Comparison of ENCODE assay signal across 11 mouse cellular contexts in the genomic region with DNA sequence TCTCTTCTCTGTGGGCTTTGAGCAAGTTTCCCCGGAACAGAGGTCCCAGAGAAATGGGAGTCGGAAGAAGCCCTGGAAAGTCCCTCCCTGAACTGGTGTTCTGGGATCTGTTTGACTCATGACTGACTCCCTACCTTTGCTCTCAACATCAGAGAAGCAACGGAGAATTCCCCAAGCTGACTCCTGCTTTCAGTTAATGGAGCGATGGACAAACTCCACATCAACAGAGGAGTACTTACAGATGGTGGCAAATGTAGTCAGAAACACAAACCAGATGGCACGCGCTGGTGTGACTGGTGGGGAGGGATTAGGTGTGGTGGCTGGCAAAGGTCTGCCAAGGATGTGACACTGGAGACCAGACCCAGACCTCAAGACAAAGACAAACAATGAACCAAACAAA. TPM values are rescaled to one million over a fixed set of nuclear protein-coding genes. Genes with fewer than 3 reads are reported as not detected.
DNase-seq lines count a peak whose midpoint lies in the region; ATAC-seq and TF ChIP-seq lines count a peak whose summit lies in the region.
"Had no signal": no experiment of that assay in that cellular context is flagged by ENCODE, and none has a peak within 500 bp of the region (broad histone marks: within the 10 kb centered on the region; RNA-seq: fewer than 3 reads in every experiment).

No protein-coding gene starts in this region.

- peaks cover 7% of the 10 kb centered on the region for H3K4me1 ChIP-seq in kidney, embryonic 15.5 days
- 0 out of 2 replicates have a peak, but pooled peaks cover 3% of the 10 kb centered on the region for H3K4me1 ChIP-seq in embryonic facial prominence, embryonic 12.5 days
- no peaks in the 10 kb centered on the region for H3K4me1 ChIP-seq in hindbrain, postnatal 0 days (ENCODE audit: insufficient read depth, low read length)
- no peaks in the 10 kb centered on the region for H3K4me1 ChIP-seq in midbrain, postnatal 0 days (ENCODE audit: insufficient read depth, low read length)

- ATAC-seq in kidney, embryonic 15.5 days (replicated peaks; ENCODE audit: low FRiP score), result no peak
- no peak for ATAC-seq in embryonic facial prominence, embryonic 12.5 days (ENCODE audit: insufficient number of reproducible peaks, insufficient read depth, low FRiP score, low TSS enrichment)
- no peak for ATAC-seq in hindbrain, postnatal 0 days
- no peak for ATAC-seq in midbrain, postnatal 0 days (ENCODE audit: low FRiP score)

- WGBS in kidney, embryonic 15.5 days, result 56% methylated on average over 6 of the region's 6 CpGs
- 44% methylated on average over 6 of the region's 6 CpGs for WGBS in embryonic facial prominence, embryonic 12.5 days
- WGBS in hindbrain, postnatal 0 days, result 64% methylated on average over 6 of the region's 6 CpGs
- WGBS in midbrain, postnatal 0 days, result 74% methylated on average over 6 of the region's 6 CpGs

- no peaks in the 10 kb centered on the region for H3K9me3 ChIP-seq in kidney, embryonic 15.5 days (replicated peaks)
- H3K9me3 ChIP-seq in embryonic facial prominence, embryonic 12.5 days, result no peaks in the 10 kb centered on the region
- no peaks in the 10 kb centered on the region for H3K9me3 ChIP-seq in hindbrain, postnatal 0 days (ENCODE audit: low read length)
- no peaks in the 10 kb centered on the region for H3K9me3 ChIP-seq in midbrain, postnatal 0 days (ENCODE audit: low read length)

- no peak overlapping the region for H3K9ac ChIP-seq in kidney, embryonic 15.5 days
- 0 out of 2 replicates have a peak overlapping the region, but pooled peaks have one; percentile 3 for H3K9ac ChIP-seq in embryonic facial prominence, embryonic 12.5 days
- no peak overlapping the region for H3K9ac ChIP-seq in hindbrain, postnatal 0 days (replicated peaks; ENCODE audit: low read length)
- H3K9ac ChIP-seq in midbrain, postnatal 0 days (replicated peaks; ENCODE audit: low read length, poor library complexity, severe bottlenecking), result no peak overlapping the region

- DNase-seq in kidney, postnatal 25 days, result no peak
- no peak for DNase-seq in hindbrain, postnatal 0 days (ENCODE audit: low spot score)
- no peak for DNase-seq in midbrain, postnatal 0 days (ENCODE audit: low spot score)
- DNase-seq in cerebellum, adult 9-11 months, result no peak
- no peak for DNase-seq in c-Kit-positive CD71-positive TER-119-positive erythroid progenitor cells, embryonic 14.5 days (ENCODE audit: low spot score)
- DNase-seq in ovary, adult 18-20 months (ENCODE audit: low spot score), result no peak

- peaks cover 16% of the 10 kb centered on the region for H3K27me3 ChIP-seq in kidney, embryonic 15.5 days
- H3K27me3 ChIP-seq in embryonic facial prominence, embryonic 12.5 days, result peaks cover 4% of the 10 kb centered on the region; the same call in 1 of the 2 replicates
- H3K27me3 ChIP-seq in hindbrain, postnatal 0 days (ENCODE audit: insufficient read depth, low read length), result no peaks in the 10 kb centered on the region
- H3K27me3 ChIP-seq in midbrain, postnatal 0 days (ENCODE audit: insufficient read depth, low read length), result no peaks in the 10 kb centered on the region

- H3K4me2 ChIP-seq in kidney, embryonic 15.5 days, result peak overlapping the region; percentile 55
- H3K4me2 ChIP-seq in embryonic facial prominence, embryonic 12.5 days (replicated peaks), result peak overlapping the region; percentile 40
- H3K4me2 ChIP-seq in hindbrain, postnatal 0 days (ENCODE audit: low read depth, low read length), result peak overlapping the region; percentile 37
- H3K4me2 ChIP-seq in midbrain, postnatal 0 days (ENCODE audit: low read depth, low read length, poor library complexity, severe bottlenecking), result peak overlapping the region; percentile 39

- H3K27ac ChIP-seq in kidney, embryonic 15.5 days, result no peak overlapping the region
- no peak overlapping the region for H3K27ac ChIP-seq in embryonic facial prominence, embryonic 12.5 days
- no peak overlapping the region for H3K27ac ChIP-seq in hindbrain, postnatal 0 days
- H3K27ac ChIP-seq in midbrain, postnatal 0 days (ENCODE audit: low read depth, low read length), result no peak overlapping the region

- peak overlapping the region; percentile 27 for H3K4me3 ChIP-seq in kidney, embryonic 15.5 days (replicated peaks)
- peak overlapping the region; percentile 9 for H3K4me3 ChIP-seq in embryonic facial prominence, embryonic 12.5 days
- no peak overlapping the region for H3K4me3 ChIP-seq in hindbrain, postnatal 0 days (ENCODE audit: low read length)
- H3K4me3 ChIP-seq in midbrain, postnatal 0 days (ENCODE audit: low read depth, low read length), result peak overlapping the region; percentile 15; the same call in 1 of the 2 replicates

- TF ChIP-seq CTCF in hindbrain, postnatal 0 days (IDR thresholded peaks at IDR 0.05; ENCODE audit: low read depth), result no peak
- no peak for TF ChIP-seq CTCF in midbrain, postnatal 0 days (IDR thresholded peaks at IDR 0.05)

- no peaks in the 10 kb centered on the region for H3K36me3 ChIP-seq in kidney, embryonic 15.5 days
- H3K36me3 ChIP-seq in embryonic facial prominence, embryonic 12.5 days, result no peaks in the 10 kb centered on the region
- no peaks in the 10 kb centered on the region for H3K36me3 ChIP-seq in hindbrain, postnatal 0 days (ENCODE audit: insufficient read depth, low read length)
- no peaks in the 10 kb centered on the region for H3K36me3 ChIP-seq in midbrain, postnatal 0 days (ENCODE audit: insufficient read depth, low read length)

RNA-seq across cellular contexts. Expression of gene Alox12b, which starts 5.8 kb away (rescaled TPM):
- 0.08 and 0.42 TPM in 2 replicates for polyA plus RNA-seq in kidney, embryonic 15.5 days (2015; fragmentation: Nextera tagmentation; extraction: Ambion mirVana)
- polyA plus RNA-seq in embryonic facial prominence, embryonic 12.5 days (2016; fragmentation: Nextera tagmentation; extraction: Ambion mirVana), result 0.15 and 0.19 TPM in 2 replicates
- 1.7 and 2.0 TPM in 2 replicates for total RNA-seq in hindbrain, postnatal 0 days (2014; rRNA removed)
- polyA plus RNA-seq in hindbrain, postnatal 0 days (2015; fragmentation: Nextera tagmentation; extraction: Ambion mirVana), result 1.1 and 1.2 TPM in 2 replicates
- total RNA-seq in midbrain, postnatal 0 days (2014; rRNA removed), result 1.0 and 1.5 TPM in 2 replicates
- polyA plus RNA-seq in midbrain, postnatal 0 days (2015; fragmentation: Nextera tagmentation; extraction: Ambion mirVana), result 0.67 and 0.91 TPM in 2 replicates
- total RNA-seq: gastrocnemius, postnatal 4 days; liver, adult 2 months; MEL had no signal
- polyA plus RNA-seq: liver, adult 2 months had no signal

RNA-seq across cellular contexts. Expression of gene Aloxe3, which starts 25.3 kb away (rescaled TPM):
- polyA plus RNA-seq in kidney, embryonic 15.5 days (2015; fragmentation: Nextera tagmentation; extraction: Ambion mirVana), result 0.60 and 1.3 TPM in 2 replicates
- polyA plus RNA-seq in embryonic facial prominence, embryonic 12.5 days (2016; fragmentation: Nextera tagmentation; extraction: Ambion mirVana), result 0.47 and 0.89 TPM in 2 replicates
- 12.5 and 14.2 TPM in 2 replicates for total RNA-seq in hindbrain, postnatal 0 days (2014; rRNA removed)
- polyA plus RNA-seq in hindbrain, postnatal 0 days (2015; fragmentation: Nextera tagmentation; extraction: Ambion mirVana), result 13.0 and 13.5 TPM in 2 replicates
- 16.3 and 19.4 TPM in 2 replicates for total RNA-seq in midbrain, postnatal 0 days (2014; rRNA removed)
- polyA plus RNA-seq in midbrain, postnatal 0 days (2015; fragmentation: Nextera tagmentation; extraction: Ambion mirVana), result 17.8 and 21.4 TPM in 2 replicates
- total RNA-seq: liver, adult 2 months; MEL had no signal

RNA-seq across cellular contexts. Expression of gene 9130213A22Rik, which starts 28.6 kb away (rescaled TPM):
- polyA plus RNA-seq in kidney, embryonic 15.5 days (2015; fragmentation: Nextera tagmentation; extraction: Ambion mirVana), result 0.27 and 0.51 TPM in 2 replicates
- 0.14 and 0.40 TPM in 2 replicates for polyA plus RNA-seq in embryonic facial prominence, embryonic 12.5 days (2016; fragmentation: Nextera tagmentation; extraction: Ambion mirVana)
- total RNA-seq in hindbrain, postnatal 0 days (2014; rRNA removed), result 1.2 and 1.4 TPM in 2 replicates
- 1.0 and 1.2 TPM in 2 replicates for polyA plus RNA-seq in hindbrain, postnatal 0 days (2015; fragmentation: Nextera tagmentation; extraction: Ambion mirVana)
- 1.0 and 1.6 TPM in 2 replicates for total RNA-seq in midbrain, postnatal 0 days (2014; rRNA removed)
- 1.2 and 1.4 TPM in 2 replicates for polyA plus RNA-seq in midbrain, postnatal 0 days (2015; fragmentation: Nextera tagmentation; extraction: Ambion mirVana)
- total RNA-seq: liver, adult 2 months had no signal

RNA-seq across cellular contexts. Expression of gene Hes7, which starts 30.8 kb away (rescaled TPM):
- 0.42 and 0.46 TPM in 2 replicates for polyA plus RNA-seq in kidney, embryonic 15.5 days (2015; fragmentation: Nextera tagmentation; extraction: Ambion mirVana)
- polyA plus RNA-seq in embryonic facial prominence, embryonic 12.5 days (2016; fragmentation: Nextera tagmentation; extraction: Ambion mirVana), result 0.65 and 0.73 TPM in 2 replicates
- 1.4 and 2.5 TPM in 2 replicates for total RNA-seq in hindbrain, postnatal 0 days (2014; rRNA removed)
- 1.3 and 1.9 TPM in 2 replicates for polyA plus RNA-seq in hindbrain, postnatal 0 days (2015; fragmentation: Nextera tagmentation; extraction: Ambion mirVana)
- total RNA-seq in midbrain, postnatal 0 days (2014; rRNA removed), result 1.2 and 2.1 TPM in 2 replicates
- 1.7 and 2.0 TPM in 2 replicates for polyA plus RNA-seq in midbrain, postnatal 0 days (2015; fragmentation: Nextera tagmentation; extraction: Ambion mirVana)
- total RNA-seq: liver, adult 2 months had no signal

RNA-seq across cellular contexts. Expression of gene Alox8, which starts 46.6 kb away (rescaled TPM):
- 0.33 and 0.47 TPM in 2 replicates for polyA plus RNA-seq in kidney, embryonic 15.5 days (2015; fragmentation: Nextera tagmentation; extraction: Ambion mirVana)
- 0.12 and 0.20 TPM in 2 replicates for polyA plus RNA-seq in embryonic facial prominence, embryonic 12.5 days (2016; fragmentation: Nextera tagmentation; extraction: Ambion mirVana)
- 3.1 and 5.8 TPM in 2 replicates for total RNA-seq in hindbrain, postnatal 0 days (2014; rRNA removed)
- polyA plus RNA-seq in hindbrain, postnatal 0 days (2015; fragmentation: Nextera tagmentation; extraction: Ambion mirVana), result 1.2 and 1.5 TPM in 2 replicates
- 3.5 and 4.1 TPM in 2 replicates for total RNA-seq in midbrain, postnatal 0 days (2014; rRNA removed)
- 2.0 and 2.1 TPM in 2 replicates for polyA plus RNA-seq in midbrain, postnatal 0 days (2015; fragmentation: Nextera tagmentation; extraction: Ambion mirVana)
- total RNA-seq: gastrocnemius, postnatal 4 days; liver, adult 2 months had no signal
- polyA plus RNA-seq: liver, adult 2 months had no signal
